Comparison of ENCODE assay signal across 21 mouse cellular contexts in the genomic region with DNA sequence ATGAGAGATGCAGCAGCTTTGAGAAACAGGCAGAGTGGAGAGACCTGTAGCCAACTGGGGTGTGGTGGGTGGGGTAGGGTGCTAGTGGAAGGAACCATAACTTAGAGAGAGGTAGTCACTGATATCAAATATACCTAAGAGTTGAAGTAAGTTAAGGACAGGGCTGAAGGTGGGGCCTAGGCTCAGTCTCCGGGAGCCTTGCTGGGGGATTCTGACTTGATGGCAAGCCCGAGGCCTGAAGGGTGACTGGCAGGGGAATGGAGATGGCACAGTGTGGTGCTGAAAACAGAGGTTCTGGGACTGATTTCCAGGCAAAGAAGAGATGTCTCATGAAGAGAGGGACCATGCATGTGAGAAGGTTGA. TPM values are rescaled to one million over a fixed set of nuclear protein-coding genes. Genes with fewer than 3 reads are reported as not detected.
DNase-seq lines count a peak whose midpoint lies in the region; ATAC-seq lines count a peak whose summit lies in the region.
"Had no signal": no experiment of that assay in that cellular context is flagged by ENCODE, and none has a peak within 500 bp of the region (broad histone marks: within the 10 kb centered on the region; RNA-seq: fewer than 3 reads in every experiment).

No protein-coding gene starts in this region.

- no peak overlapping the region for H3K4me3 ChIP-seq in forebrain, embryonic 11.5 days (ENCODE audit: low read depth, low read length)
- H3K4me3 ChIP-seq in forebrain, embryonic 13.5 days, result no peak overlapping the region
- no peak overlapping the region for H3K4me3 ChIP-seq in neural tube, embryonic 12.5 days
- H3K4me3 ChIP-seq in neural tube, embryonic 15.5 days (replicated peaks), result no peak overlapping the region
- peak overlapping the region; percentile 58 for H3K4me3 ChIP-seq in liver, embryonic 11.5 days (ENCODE audit: low read depth, low read length)
- no peak overlapping the region for H3K4me3 ChIP-seq in stomach, embryonic 16.5 days (replicated peaks; ENCODE audit: low read length)

- WGBS in forebrain, embryonic 11.5 days, result 95% methylated on average over 2 of the region's 2 CpGs
- WGBS in forebrain, embryonic 13.5 days, result 87% methylated on average over 2 of the region's 2 CpGs
- WGBS in neural tube, embryonic 12.5 days, result 88% methylated on average over 2 of the region's 2 CpGs
- WGBS in neural tube, embryonic 15.5 days, result 96% methylated on average over 2 of the region's 2 CpGs
- 62% methylated on average over 2 of the region's 2 CpGs for WGBS in liver, embryonic 11.5 days
- 83% methylated on average over 2 of the region's 2 CpGs for WGBS in stomach, embryonic 16.5 days

- no peak for DNase-seq in forebrain, embryonic 11.5 days (ENCODE audit: low spot score)
- DNase-seq in liver, embryonic 11.5 days (ENCODE audit: low spot score), result no peak
- no peak for DNase-seq in lung, postnatal 14 days
- DNase-seq in layer of hippocampus, adult 8-10 months (ENCODE audit: low spot score in 2 of 2), result no peak
- DNase-seq: adrenal gland, adult 2 months; cerebellum, adult 9-10 months; embryo, embryonic 11 days; heart, postnatal 14 days; kidney, postnatal 25 days; layer of hippocampus, postnatal 36 days; right cerebral cortex, postnatal 25 days had no signal

- no peaks in the 10 kb centered on the region for H3K4me1 ChIP-seq in forebrain, embryonic 11.5 days (replicated peaks; ENCODE audit: control insufficient read depth, insufficient read depth, low read length)
- peaks cover 7% of the 10 kb centered on the region for H3K4me1 ChIP-seq in forebrain, embryonic 13.5 days
- H3K4me1 ChIP-seq in neural tube, embryonic 12.5 days, result peaks cover 5% of the 10 kb centered on the region; the same call in 1 of the 2 replicates
- H3K4me1 ChIP-seq in neural tube, embryonic 15.5 days, result peaks cover 7% of the 10 kb centered on the region
- H3K4me1 ChIP-seq in liver, embryonic 11.5 days (replicated peaks; ENCODE audit: control insufficient read depth, insufficient read depth, low read length), result peaks cover 48% of the 10 kb centered on the region
- peaks cover 28% of the 10 kb centered on the region for H3K4me1 ChIP-seq in stomach, embryonic 16.5 days (ENCODE audit: control insufficient read depth, insufficient read depth, low read length)

- H3K9ac ChIP-seq in forebrain, embryonic 11.5 days (ENCODE audit: low read length), result no peak overlapping the region
- no peak overlapping the region for H3K9ac ChIP-seq in forebrain, embryonic 13.5 days
- H3K9ac ChIP-seq in neural tube, embryonic 12.5 days, result peak overlapping the region; percentile 26; the same call in 1 of the 2 replicates
- H3K9ac ChIP-seq in neural tube, embryonic 15.5 days (replicated peaks), result no peak overlapping the region
- H3K9ac ChIP-seq in liver, embryonic 11.5 days (ENCODE audit: low read depth, low read length), result peak overlapping the region; percentile 83
- no peak overlapping the region for H3K9ac ChIP-seq in stomach, embryonic 16.5 days (ENCODE audit: low read length)

- no peaks in the 10 kb centered on the region; the same call in 1 of the 2 replicates for H3K36me3 ChIP-seq in forebrain, embryonic 11.5 days (ENCODE audit: control insufficient read depth, insufficient read depth, low read length)
- peaks cover 24% of the 10 kb centered on the region for H3K36me3 ChIP-seq in forebrain, embryonic 13.5 days (ENCODE audit: poor library complexity, severe bottlenecking)
- H3K36me3 ChIP-seq in neural tube, embryonic 12.5 days, result peaks cover 28% of the 10 kb centered on the region
- peaks cover 32% of the 10 kb centered on the region for H3K36me3 ChIP-seq in neural tube, embryonic 15.5 days
- peaks cover 25% of the 10 kb centered on the region for H3K36me3 ChIP-seq in liver, embryonic 11.5 days (ENCODE audit: control insufficient read depth, insufficient read depth, low read length)
- peaks cover 4% of the 10 kb centered on the region; the same call in 1 of the 2 replicates for H3K36me3 ChIP-seq in stomach, embryonic 16.5 days (ENCODE audit: control insufficient read depth, insufficient read depth, low read length)

- no peaks in the 10 kb centered on the region for H3K9me3 ChIP-seq in forebrain, embryonic 11.5 days (ENCODE audit: control insufficient read depth, low read length)
- no peaks in the 10 kb centered on the region for H3K9me3 ChIP-seq in forebrain, embryonic 13.5 days (replicated peaks)
- no peaks in the 10 kb centered on the region for H3K9me3 ChIP-seq in neural tube, embryonic 12.5 days
- H3K9me3 ChIP-seq in neural tube, embryonic 15.5 days (replicated peaks), result no peaks in the 10 kb centered on the region
- no peaks in the 10 kb centered on the region for H3K9me3 ChIP-seq in liver, embryonic 11.5 days (ENCODE audit: control insufficient read depth, low read length)
- H3K9me3 ChIP-seq in stomach, embryonic 16.5 days (replicated peaks; ENCODE audit: control insufficient read depth, low read length), result no peaks in the 10 kb centered on the region

- ATAC-seq in forebrain, embryonic 11.5 days (replicated peaks; ENCODE audit: low FRiP score), result no peak
- no peak for ATAC-seq in forebrain, embryonic 13.5 days
- no peak for ATAC-seq in neural tube, embryonic 12.5 days (ENCODE audit: low FRiP score, low read depth)
- ATAC-seq in neural tube, embryonic 15.5 days (ENCODE audit: low FRiP score), result no peak
- peak; percentile 37 for ATAC-seq in liver, embryonic 11.5 days (replicated peaks; ENCODE audit: low FRiP score)
- no peak for ATAC-seq in stomach, embryonic 16.5 days (ENCODE audit: insufficient read depth, low FRiP score)

- no peaks in the 10 kb centered on the region for H3K27me3 ChIP-seq in forebrain, embryonic 11.5 days (ENCODE audit: control insufficient read depth, insufficient read depth, low read length)
- no peaks in the 10 kb centered on the region for H3K27me3 ChIP-seq in forebrain, embryonic 13.5 days
- no peaks in the 10 kb centered on the region for H3K27me3 ChIP-seq in neural tube, embryonic 12.5 days (replicated peaks)
- no peaks in the 10 kb centered on the region for H3K27me3 ChIP-seq in neural tube, embryonic 15.5 days (replicated peaks)
- no peaks in the 10 kb centered on the region for H3K27me3 ChIP-seq in liver, embryonic 11.5 days (replicated peaks; ENCODE audit: control insufficient read depth, insufficient read depth, low read length)
- H3K27me3 ChIP-seq in stomach, embryonic 16.5 days (ENCODE audit: control insufficient read depth, insufficient read depth, low read length), result no peaks in the 10 kb centered on the region

- H3K4me2 ChIP-seq in forebrain, embryonic 11.5 days (ENCODE audit: low read depth, low read length, severe bottlenecking), result no peak overlapping the region
- no peak overlapping the region for H3K4me2 ChIP-seq in forebrain, embryonic 13.5 days
- 0 out of 2 replicates have a peak overlapping the region, but pooled peaks have one; percentile 2 for H3K4me2 ChIP-seq in neural tube, embryonic 12.5 days (replicated peaks)
- no peak overlapping the region for H3K4me2 ChIP-seq in neural tube, embryonic 15.5 days
- H3K4me2 ChIP-seq in liver, embryonic 11.5 days, result peak overlapping the region; percentile 82
- no peak overlapping the region for H3K4me2 ChIP-seq in stomach, embryonic 16.5 days (ENCODE audit: low read depth, low read length)

- 0 out of 2 replicates have a peak overlapping the region, but pooled peaks have one; percentile 12 for H3K27ac ChIP-seq in forebrain, embryonic 11.5 days (ENCODE audit: low read depth, low read length)
- H3K27ac ChIP-seq in forebrain, embryonic 13.5 days, result no peak overlapping the region
- H3K27ac ChIP-seq in neural tube, embryonic 12.5 days, result no peak overlapping the region
- no peak overlapping the region for H3K27ac ChIP-seq in neural tube, embryonic 15.5 days (replicated peaks)
- peak overlapping the region; percentile 99 for H3K27ac ChIP-seq in liver, embryonic 11.5 days (ENCODE audit: low read depth, low read length)
- H3K27ac ChIP-seq in stomach, embryonic 16.5 days (ENCODE audit: low read length), result peak overlapping the region; percentile 82; the same call in 1 of the 2 replicates

RNA-seq across cellular contexts. Expression of a gene that starts 4.6 kb away (rescaled TPM):
- polyA plus RNA-seq in forebrain, embryonic 11.5 days (2014; fragmentation: Nextera tagmentation; extraction: Ambion mirVana), result 33.7 and 38.1 TPM in 2 replicates
- polyA plus RNA-seq in forebrain, embryonic 13.5 days (2015; fragmentation: Nextera tagmentation; extraction: Ambion mirVana), result 31.2 and 38.8 TPM in 2 replicates
- 38.2 and 38.6 TPM in 2 replicates for polyA plus RNA-seq in neural tube, embryonic 12.5 days (2016; fragmentation: Nextera tagmentation; extraction: Ambion mirVana)
- 45.8 and 46.6 TPM in 2 replicates for polyA plus RNA-seq in neural tube, embryonic 15.5 days (2015; fragmentation: Nextera tagmentation; extraction: Ambion mirVana)
- 138 and 147 TPM in 2 replicates for polyA plus RNA-seq in liver, embryonic 11.5 days (2014; fragmentation: Nextera tagmentation; extraction: Ambion mirVana)
- 34.8 and 35.0 TPM in 2 replicates for polyA plus RNA-seq in stomach, embryonic 16.5 days (2015; fragmentation: Nextera tagmentation; extraction: Ambion mirVana)
- 10 to 100 TPM; 23.5 to 31.8 (median 26.7) TPM for total RNA-seq in layer of hippocampus, adult 8-10 months (2022)

RNA-seq across cellular contexts. Expression of a gene that starts 12.7 kb away (rescaled TPM):
- 1,443 and 1,598 TPM in 2 replicates for polyA plus RNA-seq in forebrain, embryonic 11.5 days (2014; fragmentation: Nextera tagmentation; extraction: Ambion mirVana)
- polyA plus RNA-seq in forebrain, embryonic 13.5 days (2015; fragmentation: Nextera tagmentation; extraction: Ambion mirVana), result 1,184 and 1,248 TPM in 2 replicates
- polyA plus RNA-seq in neural tube, embryonic 12.5 days (2016; fragmentation: Nextera tagmentation; extraction: Ambion mirVana), result 867 and 933 TPM in 2 replicates
- 830 and 1,045 TPM in 2 replicates for polyA plus RNA-seq in neural tube, embryonic 15.5 days (2015; fragmentation: Nextera tagmentation; extraction: Ambion mirVana)
- polyA plus RNA-seq in liver, embryonic 11.5 days (2014; fragmentation: Nextera tagmentation; extraction: Ambion mirVana), result 1,895 and 1,977 TPM in 2 replicates
- polyA plus RNA-seq in stomach, embryonic 16.5 days (2015; fragmentation: Nextera tagmentation; extraction: Ambion mirVana), result 1,156 and 1,211 TPM in 2 replicates
- 100 to 1,000 TPM; 400 to 515 (median 436) TPM for total RNA-seq in layer of hippocampus, adult 8-10 months (2022)

RNA-seq across cellular contexts. Expression of a gene that starts 22.9 kb away (rescaled TPM):
- polyA plus RNA-seq in forebrain, embryonic 11.5 days (2014; fragmentation: Nextera tagmentation; extraction: Ambion mirVana), result not detected in 2 replicates
- polyA plus RNA-seq in forebrain, embryonic 13.5 days (2015; fragmentation: Nextera tagmentation; extraction: Ambion mirVana), result not detected in 2 replicates
- not detected in 2 replicates for polyA plus RNA-seq in neural tube, embryonic 12.5 days (2016; fragmentation: Nextera tagmentation; extraction: Ambion mirVana)
- 2.4 TPM in 1 of 2 replicates, not detected in the other for polyA plus RNA-seq in neural tube, embryonic 15.5 days (2015; fragmentation: Nextera tagmentation; extraction: Ambion mirVana)
- polyA plus RNA-seq in liver, embryonic 11.5 days (2014; fragmentation: Nextera tagmentation; extraction: Ambion mirVana), result not detected in 2 replicates
- 0.97 and 1.0 TPM in 2 replicates for polyA plus RNA-seq in stomach, embryonic 16.5 days (2015; fragmentation: Nextera tagmentation; extraction: Ambion mirVana)
- total RNA-seq in layer of hippocampus, adult 8-10 months (2022), result not detected
- total RNA-seq: adrenal gland, adult 2 months; granulocyte monocyte progenitor cell, adult 5-6 weeks; layer of hippocampus, postnatal 36 days; liver, adult 2 months; monocyte, adult 5-6 weeks; neutrophil, adult 5-6 weeks had no signal
- polyA plus RNA-seq: adrenal gland, adult 2 months; urinary bladder, adult 2 months had no signal

RNA-seq across cellular contexts. Expression of a gene that starts 34.7 kb away (rescaled TPM):
- polyA plus RNA-seq in forebrain, embryonic 11.5 days (2014; fragmentation: Nextera tagmentation; extraction: Ambion mirVana), result 1.9 and 3.2 TPM in 2 replicates
- polyA plus RNA-seq in forebrain, embryonic 13.5 days (2015; fragmentation: Nextera tagmentation; extraction: Ambion mirVana), result 0.49 and 0.89 TPM in 2 replicates
- polyA plus RNA-seq in neural tube, embryonic 12.5 days (2016; fragmentation: Nextera tagmentation; extraction: Ambion mirVana), result 0.08 and 0.17 TPM in 2 replicates
- polyA plus RNA-seq in neural tube, embryonic 15.5 days (2015; fragmentation: Nextera tagmentation; extraction: Ambion mirVana), result 0.18 and 0.50 TPM in 2 replicates
- polyA plus RNA-seq in liver, embryonic 11.5 days (2014; fragmentation: Nextera tagmentation; extraction: Ambion mirVana), result not detected in 2 replicates
- polyA plus RNA-seq in stomach, embryonic 16.5 days (2015; fragmentation: Nextera tagmentation; extraction: Ambion mirVana), result 1.7 and 2.6 TPM in 2 replicates
- total RNA-seq in layer of hippocampus, adult 8-10 months (2022), result 100 to 1,000 TPM; 395 to 477 (median 422) TPM
- total RNA-seq: granulocyte monocyte progenitor cell, adult 5-6 weeks; heart, postnatal 14 days; liver, adult 2 months; monocyte, adult 5-6 weeks; neutrophil, adult 5-6 weeks had no signal
- polyA plus RNA-seq: adrenal gland, adult 2 months; intestine, embryonic 16.5 days; liver, adult 2 months had no signal

RNA-seq across cellular contexts. Expression of a gene that starts 45.1 kb away (rescaled TPM):
- 3.7 and 3.9 TPM in 2 replicates for polyA plus RNA-seq in forebrain, embryonic 11.5 days (2014; fragmentation: Nextera tagmentation; extraction: Ambion mirVana)
- polyA plus RNA-seq in forebrain, embryonic 13.5 days (2015; fragmentation: Nextera tagmentation; extraction: Ambion mirVana), result 4.9 and 5.0 TPM in 2 replicates
- polyA plus RNA-seq in neural tube, embryonic 12.5 days (2016; fragmentation: Nextera tagmentation; extraction: Ambion mirVana), result 7.4 and 7.8 TPM in 2 replicates
- 10.5 and 11.3 TPM in 2 replicates for polyA plus RNA-seq in neural tube, embryonic 15.5 days (2015; fragmentation: Nextera tagmentation; extraction: Ambion mirVana)
- polyA plus RNA-seq in liver, embryonic 11.5 days (2014; fragmentation: Nextera tagmentation; extraction: Ambion mirVana), result 5.7 and 7.0 TPM in 2 replicates
- polyA plus RNA-seq in stomach, embryonic 16.5 days (2015; fragmentation: Nextera tagmentation; extraction: Ambion mirVana), result 13.7 and 15.2 TPM in 2 replicates
- total RNA-seq in layer of hippocampus, adult 8-10 months (2022), result 100 to 1,000 TPM in 2 of 4 experiments, 10 to 100 TPM in 2; 28.2 to 108 (median 66.4) TPM

Comparison
In these comparisons a context has a peak if more than half of its experiments do, and no peak if none do; other contexts are left out.
1. H3K27ac ChIP-seq: peak in forebrain, embryonic 11.5 days (single experiment), liver, embryonic 11.5 days (single experiment) and stomach, embryonic 16.5 days (single experiment); none in forebrain, embryonic 13.5 days (single experiment), neural tube, embryonic 12.5 days (single experiment) and neural tube, embryonic 15.5 days (single experiment).
2. H3K4me2 ChIP-seq: peak in neural tube, embryonic 12.5 days (single experiment) and liver, embryonic 11.5 days (single experiment); none in forebrain, embryonic 11.5 days (single experiment), forebrain, embryonic 13.5 days (single experiment), neural tube, embryonic 15.5 days (single experiment) and stomach, embryonic 16.5 days (single experiment).
3. H3K9ac ChIP-seq: peak in neural tube, embryonic 12.5 days (single experiment) and liver, embryonic 11.5 days (single experiment); none in forebrain, embryonic 11.5 days (single experiment), forebrain, embryonic 13.5 days (single experiment), neural tube, embryonic 15.5 days (single experiment) and stomach, embryonic 16.5 days (single experiment).